Mouse (Mus musculus) layer of hippocampus, adult 2 months (tissue): ENCODE measurements around the gene Rfx7. TPM values are rescaled to one million over a fixed set of nuclear protein-coding genes. Genes with fewer than 3 reads are reported as not detected.
"Not testable (repeated sequence)": the region's sequence is repeated elsewhere in the genome, so short reads cannot be mapped to it uniquely, and the experiment has no call there.

Experiments used
- DNase-seq, 2 experiments: peaks; one replicate each; pipeline ENCODE4 v3.0.0; 2022; ENCODE audit warnings: low spot score in 2 of 2
- H3K27ac ChIP-seq: fragments of 200-600 bp; 2 replicates; pipeline ENCODE4 v1.8.1; 2022
- H3K4me3 ChIP-seq: fragments of 200-600 bp; 2 replicates; pipeline ENCODE4 v1.8.1; 2022; ENCODE audit warnings: mild to moderate bottlenecking
- CTCF ChIP-seq: fragments of 200-600 bp; conservative IDR thresholded peaks from 2 replicates; pipeline ENCODE4 v1.8.1; 2022; ENCODE audit warnings: antibody characterized with exemption, mild to moderate bottlenecking, moderate library complexity
- microRNA-seq, 2 experiments: library from miRNA; unstranded; fragments of <30 nt; microRNA quantifications; one replicate each; pipeline ENCODE4 v1.2.0; 2021
- total RNA-seq, 2 experiments: library from RNA; stranded (reverse); gene quantifications; 2 replicates each; pipeline ENCODE4 v1.2.3; 2021

The Rfx7 gene
- total RNA-seq, 2 experiments from 2014 or later: 21.4 to 21.6 TPM

GRCm38 (mm10) chr9:72664409-72665351 is 132.6 kb downstream of the Rfx7 start:
- no peak for DNase-seq
- H3K4me3 ChIP-seq: peak overlapping the region; percentile 90
- peak overlapping the region; percentile 74 for H3K27ac ChIP-seq

GRCm38 (mm10) chr9:72665517-72665916 is 133.5 kb downstream of the Rfx7 start:
- H3K27ac ChIP-seq: peak overlapping the region; percentile 55; the same call in 1 of the 2 replicates
- no peak for TF ChIP-seq CTCF
- no peak overlapping the region for H3K4me3 ChIP-seq
- no peak for DNase-seq

More at GRCm38 (mm10) chr9:72664409-72665351, 132.6 kb downstream of the Rfx7 start:
- TF ChIP-seq CTCF: peak; percentile 60

- H3K4me3 ChIP-seq, DNase-seq, H3K27ac ChIP-seq: not testable (repeated sequence)
- TF ChIP-seq CTCF: 0 out of 2 replicates have a peak, but pooled peaks have one; percentile 10
Measured at GRCm38 (mm10) chr9:72666352-72667021, 134.4 kb downstream of the Rfx7 start.

GRCm38 (mm10) chr9:72667126-72667525 is 135.1 kb downstream of the Rfx7 start:
- H3K27ac ChIP-seq: no peak overlapping the region
- DNase-seq: no peak
- no peak overlapping the region for H3K4me3 ChIP-seq
- no peak for TF ChIP-seq CTCF

- peak; percentile 68 for TF ChIP-seq CTCF
- H3K4me3 ChIP-seq: no peak overlapping the region
- no peak for DNase-seq
- H3K27ac ChIP-seq: no peak overlapping the region
Measured at GRCm38 (mm10) chr9:72669383-72669782, 137.3 kb downstream of the Rfx7 start.

- peak; percentile 68 to 86 for DNase-seq
- Histone ChIP-seq H3K4me3 (no peak overlapping the region), H3K27ac (no peak overlapping the region)
- peak; percentile 99 for TF ChIP-seq CTCF
Measured at GRCm38 (mm10) chr9:72672361-72672760, 140.3 kb downstream of the Rfx7 start.

Small RNA genes lying within 50 kb of the gene (microRNA-seq; reads per million reads assigned to microRNA genes)
- 0 reads per million in 2 experiments for gene Gm28010

Other genes starting within 250 kb of the Rfx7 start
- gene Mns1, start 94.2 kb upstream of the Rfx7 start, total RNA-seq: 1 to 10 TPM; 1.2 to 2.4 TPM
- gene Tex9, start 40.0 kb upstream of the Rfx7 start, total RNA-seq: 1 to 10 TPM; 6.5 to 7.3 TPM
- 100 to 1,000 TPM; 298 to 301 TPM for gene Nedd4, start 130.1 kb downstream of the Rfx7 start, total RNA-seq